Mouse (Mus musculus) lung, postnatal 0 days (tissue): ENCODE data around the gene Nepro. TPM values are rescaled to one million over a fixed set of nuclear protein-coding genes. Genes with fewer than 3 reads are reported as not detected.

Experiments used
- ATAC-seq: fragments of 200-750 bp; cut with Nextera tagmentation; 2 replicates; pipeline ENCODE4 v1.8.0; 2017; ENCODE audit warnings: moderate library complexity
- DNase-seq: peaks from one replicate; pipeline ENCODE4 v3.0.0-alpha.2; 2016; ENCODE audit warnings: low spot score
- H3K27ac ChIP-seq: fragments of 300-500 bp; sonication (generic); 2 replicates; pipeline ENCODE4 v1.5.1; 2014; ENCODE audit warnings: antibody characterized with exemption, mild to moderate bottlenecking, low read length, mixed read lengths
- H3K27me3 ChIP-seq: fragments of 300-500 bp; sonication (generic); replicated peaks from 2 replicates; pipeline ENCODE4 v1.6.1; 2014; ENCODE audit warnings: low read length, mixed read lengths; ENCODE audit not compliant: insufficient read depth
- H3K36me3 ChIP-seq: fragments of 300-500 bp; sonication (generic); 2 replicates; pipeline ENCODE4 v1.6.1; 2014; ENCODE audit warnings: low read length, mixed read lengths; ENCODE audit not compliant: insufficient read depth
- H3K4me1 ChIP-seq: fragments of 300-500 bp; sonication (generic); 2 replicates; pipeline ENCODE4 v1.6.1; 2014; ENCODE audit warnings: antibody characterized with exemption, low read depth, low read length, mixed read lengths; ENCODE audit not compliant: insufficient read depth
- H3K4me2 ChIP-seq: fragments of 300-500 bp; sonication (generic); replicated peaks from 2 replicates; pipeline ENCODE4 v1.6.1; 2014; ENCODE audit warnings: low read depth, mild to moderate bottlenecking, low read length, moderate library complexity, mixed read lengths
- H3K4me3 ChIP-seq: fragments of 300-500 bp; sonication (generic); 2 replicates; pipeline ENCODE4 v1.5.1; 2014; ENCODE audit warnings: low read depth, low read length
- H3K9ac ChIP-seq: fragments of 300-500 bp; sonication (generic); replicated peaks from 2 replicates; pipeline ENCODE4 v1.6.1; 2014; ENCODE audit warnings: low read depth, mild to moderate bottlenecking
- H3K9me3 ChIP-seq: fragments of 300-500 bp; sonication (generic); 2 replicates; pipeline ENCODE4 v1.6.1; 2016; ENCODE audit warnings: low read length, mixed read lengths
- CTCF ChIP-seq: IDR thresholded peaks from 2 replicates; pipeline ENCODE4 v1.5.1; 2016; ENCODE audit warnings: antibody characterized with exemption, mild to moderate bottlenecking
- EP300 ChIP-seq: IDR thresholded peaks from 2 replicates; pipeline ENCODE4 v1.6.1; 2016; ENCODE audit warnings: antibody characterized with exemption, mild to moderate bottlenecking, control low read depth
- WGBS: fragments of 180-500 bp; shearing (Covaris S2); extraction: QIAGEN DNeasy Blood & Tissue Kit; methylation state at CpG from one replicate; pipeline ENCODE4 v1.1.7; 2014; 5-methylcytosine and 5-hydroxymethylcytosine counted together
- polyA plus RNA-seq: library from polyadenylated mRNA; unstranded; fragments of >200 nt; fragmentation: Nextera tagmentation; extraction: Ambion mirVana; gene quantifications from 2 replicates; pipeline ENCODE4 v1.2.1, GENCODE M21; 2015

Gene Nepro
- polyA plus RNA-seq, 1 experiment from 2014 or later: 3.7 TPM

GRCm38 (mm10) chr16:44701155-44701554 lies 22.9 kb upstream of the Nepro start:
- no peak for TF ChIP-seq CTCF
- no peak for TF ChIP-seq EP300
- 89% methylated on average over 3 of the region's 3 CpGs for WGBS
- H3K27me3 ChIP-seq: no peaks in the 10 kb centered on the region
- ATAC-seq (no peak), DNase-seq (no peak)
- H3K4me2 ChIP-seq: no peak overlapping the region
- H3K9ac ChIP-seq: no peak overlapping the region
- H3K36me3 ChIP-seq: no peaks in the 10 kb centered on the region
- H3K4me1 ChIP-seq: peaks cover 4% of the 10 kb centered on the region; the same call in 1 of the 2 replicates
- no peak overlapping the region for H3K4me3 ChIP-seq
- H3K9me3 ChIP-seq: no peaks in the 10 kb centered on the region
- H3K27ac ChIP-seq: no peak overlapping the region

- no peak for DNase-seq
- TF ChIP-seq EP300 (no peak), CTCF (no peak)
- no peak overlapping the region for H3K4me3 ChIP-seq
- no peak overlapping the region for H3K27ac ChIP-seq
- ATAC-seq: no peak
- 56% methylated on average over 5 of the region's 5 CpGs for WGBS
- no peak overlapping the region for H3K4me2 ChIP-seq
- H3K9ac ChIP-seq: no peak overlapping the region
- H3K27me3 ChIP-seq: no peaks in the 10 kb centered on the region
- H3K4me1 ChIP-seq: peaks cover 4% of the 10 kb centered on the region; the same call in 1 of the 2 replicates
- H3K9me3 ChIP-seq: no peaks in the 10 kb centered on the region
- H3K36me3 ChIP-seq: no peaks in the 10 kb centered on the region
These were observed 21.8 kb upstream of the Nepro start for GRCm38 (mm10) chr16:44702272-44702671.

- Histone ChIP-seq H3K27me3 (no peaks in the 10 kb centered on the region), H3K36me3 (no peaks in the 10 kb centered on the region), H3K9ac (no peak overlapping the region), H3K27ac (no peak overlapping the region), H3K4me3 (no peak overlapping the region), H3K4me1 (peaks cover 4% of the 10 kb centered on the region; the same call in 1 of the 2 replicates), H3K9me3 (no peaks in the 10 kb centered on the region), H3K4me2 (no peak overlapping the region)
- ATAC-seq: no peak
- WGBS: 24% methylated on average over 4 of the region's 4 CpGs
- DNase-seq: no peak
- no peak for TF ChIP-seq EP300
- no peak for TF ChIP-seq CTCF
These were observed 20.6 kb upstream of the Nepro start for GRCm38 (mm10) chr16:44703458-44703857.

- peak overlapping the region; percentile 33 for H3K27ac ChIP-seq
- DNase-seq (peak; percentile 90), ATAC-seq (peak; percentile 76)
- no peaks in the 10 kb centered on the region for H3K9me3 ChIP-seq
- no peak overlapping the region for H3K4me2 ChIP-seq
- H3K4me1 ChIP-seq: no peaks in the 10 kb centered on the region
- H3K27me3 ChIP-seq: no peaks in the 10 kb centered on the region
- no peak overlapping the region for H3K9ac ChIP-seq
- H3K36me3 ChIP-seq: no peaks in the 10 kb centered on the region
- WGBS: 33% methylated on average over 10 of the region's 10 CpGs
- TF ChIP-seq CTCF (peak; percentile 78), EP300 (no peak)
- H3K4me3 ChIP-seq: no peak overlapping the region
These were observed 7.6 kb upstream of the Nepro start for GRCm38 (mm10) chr16:44716305-44717140.

- H3K27ac ChIP-seq: no peak overlapping the region
- ATAC-seq: no peak
- TF ChIP-seq CTCF (no peak), EP300 (no peak)
These were observed 6.9 kb upstream of the Nepro start for GRCm38 (mm10) chr16:44717141-44717634.

GRCm38 (mm10) chr16:44717838-44718237 lies 6.3 kb upstream of the Nepro start:
- TF ChIP-seq CTCF: peak; percentile 43
- no peak for TF ChIP-seq EP300
- H3K9me3 ChIP-seq: no peaks in the 10 kb centered on the region
- no peaks in the 10 kb centered on the region for H3K36me3 ChIP-seq
- DNase-seq (no peak), ATAC-seq (no peak)
- no peak overlapping the region for H3K4me3 ChIP-seq
- no peak overlapping the region for H3K4me2 ChIP-seq
- no peaks in the 10 kb centered on the region for H3K4me1 ChIP-seq
- no peaks in the 10 kb centered on the region for H3K27me3 ChIP-seq
- H3K27ac ChIP-seq: no peak overlapping the region
- H3K9ac ChIP-seq: no peak overlapping the region
- 80% methylated on average over 2 of the region's 2 CpGs for WGBS

More at GRCm38 (mm10) chr16:44717141-44717634, 6.9 kb upstream of the Nepro start:
- no peak overlapping the region for H3K4me2 ChIP-seq
- H3K9ac ChIP-seq: no peak overlapping the region
- H3K27me3 ChIP-seq: no peaks in the 10 kb centered on the region
- H3K4me3 ChIP-seq: no peak overlapping the region
- no peak for DNase-seq
- WGBS: 72% methylated on average over 2 of the region's 2 CpGs
- no peaks in the 10 kb centered on the region for H3K4me1 ChIP-seq
- H3K9me3 ChIP-seq: no peaks in the 10 kb centered on the region
- H3K36me3 ChIP-seq: no peaks in the 10 kb centered on the region
